Mouse (Mus musculus) cerebellum, adult 2 months (tissue): ENCODE data around the gene Max. TPM values are rescaled to one million over a fixed set of nuclear protein-coding genes. Genes with fewer than 3 reads are reported as not detected.

ENCODE experiments used
- DNase-seq, 2 experiments: peaks; one replicate each; pipeline ENCODE4 v3.0.0; 2021
- H3K27ac ChIP-seq: fragments of 200-500 bp; 2 replicates; pipeline ENCODE4 v1.5.1; 2012; ENCODE audit warnings: low read length, control low read depth, inconsistent platforms; ENCODE audit not compliant: insufficient read depth
- H3K27me3 ChIP-seq: fragments of 200-500 bp; 2 replicates; pipeline ENCODE4 v1.6.1; 2012; ENCODE audit warnings: inconsistent platforms, mild to moderate bottlenecking, low read length, moderate library complexity; ENCODE audit not compliant: control insufficient read depth, insufficient read depth
- H3K4me1 ChIP-seq: fragments of 200-500 bp; 2 replicates; pipeline ENCODE4 v1.6.1; 2011; ENCODE audit warnings: low read length; ENCODE audit not compliant: control insufficient read depth, insufficient read depth
- H3K4me3 ChIP-seq: fragments of 200-500 bp; replicated peaks from 2 replicates; pipeline ENCODE3; 2011; ENCODE audit warnings: mild to moderate bottlenecking, low read depth, low read length, control low read depth; ENCODE audit not compliant: insufficient read depth
- CTCF ChIP-seq: fragments of 200-500 bp; IDR thresholded peaks from 2 replicates; pipeline ENCODE4 v1.5.1; 2011; ENCODE audit warnings: low read depth, mild to moderate bottlenecking, control low read depth, low read length, moderate library complexity, borderline replicate concordance; ENCODE audit not compliant: insufficient read depth
- POLR2A ChIP-seq: fragments of 200-500 bp; IDR thresholded peaks from 2 replicates; pipeline ENCODE4 v1.6.1; 2011; ENCODE audit warnings: low read length, control low read depth, borderline replicate concordance; ENCODE audit not compliant: insufficient read depth
- WGBS: fragments of 180-500 bp; shearing (Covaris S2); methylation state at CpG from one replicate; pipeline ENCODE4 v1.1.7; 2018; 5-methylcytosine and 5-hydroxymethylcytosine counted together
- polyA plus RNA-seq: library from polyadenylated mRNA; depleted of rRNA; stranded (reverse); fragments of >200 nt; gene quantifications from 2 replicates; pipeline ENCODE4 v1.2.3, GENCODE M21; 2012

Gene Max
- polyA plus RNA-seq, 1 experiment, result 90.7 TPM

- 32% methylated on average over 6 of the region's 6 CpGs for WGBS
- no peak overlapping the region for H3K4me3 ChIP-seq
- H3K4me1 ChIP-seq, result peaks cover 27% of the 10 kb centered on the region
- H3K27me3 ChIP-seq, result no peaks in the 10 kb centered on the region
- no peak for DNase-seq
- TF ChIP-seq CTCF (no peak), POLR2A (no peak)
- H3K27ac ChIP-seq, result no peak overlapping the region
Observed at GRCm38 (mm10) chr12:76938013-76938412, 24.0 kb downstream of the Max start.

GRCm38 (mm10) chr12:76936211-76936610, 25.8 kb downstream of the Max start:
- WGBS, result 23% methylated on average over 10 of the region's 10 CpGs
- TF ChIP-seq CTCF (no peak), POLR2A (no peak)
- H3K27me3 ChIP-seq, result no peaks in the 10 kb centered on the region

GRCm38 (mm10) chr12:76934438-76934837, 27.6 kb downstream of the Max start:
- no peak overlapping the region for H3K4me3 ChIP-seq
- TF ChIP-seq CTCF (no peak), POLR2A (no peak)
- no peaks in the 10 kb centered on the region for H3K27me3 ChIP-seq
- H3K4me1 ChIP-seq, result peaks cover 45% of the 10 kb centered on the region
- DNase-seq, result no peak
- H3K27ac ChIP-seq, result no peak overlapping the region
- WGBS, result 83% methylated on average over 3 of the region's 3 CpGs

More at GRCm38 (mm10) chr12:76936211-76936610, 25.8 kb downstream of the Max start:
- DNase-seq, result no peak
- peaks cover 39% of the 10 kb centered on the region for H3K4me1 ChIP-seq
- peak overlapping the region; percentile 37; the same call in 1 of the 2 replicates for H3K27ac ChIP-seq
- H3K4me3 ChIP-seq, result no peak overlapping the region

- DNase-seq, result no peak
- no peak for TF ChIP-seq POLR2A
- TF ChIP-seq CTCF, result no peak
- WGBS, result 26% methylated on average over 6 of the region's 6 CpGs
- no peaks in the 10 kb centered on the region for H3K27me3 ChIP-seq
- peak overlapping the region; percentile 98 for H3K27ac ChIP-seq
- no peak overlapping the region for H3K4me3 ChIP-seq
- H3K4me1 ChIP-seq, result peaks cover 41% of the 10 kb centered on the region
Observed at GRCm38 (mm10) chr12:76932688-76933060, 29.3 kb downstream of the Max start.

- peaks cover 48% of the 10 kb centered on the region for H3K4me1 ChIP-seq
- WGBS, result 12% methylated on average over 14 of the region's 14 CpGs
- peak overlapping the region; percentile 98 for H3K27ac ChIP-seq
- DNase-seq, result peak; percentile 85 to 89
- H3K27me3 ChIP-seq, result no peaks in the 10 kb centered on the region
- no peak overlapping the region for H3K4me3 ChIP-seq
- TF ChIP-seq POLR2A (no peak), CTCF (no peak)
Observed at GRCm38 (mm10) chr12:76931739-76932687, 30.0 kb downstream of the Max start.

- WGBS, result 85% methylated on average over 6 of the region's 6 CpGs
- Histone ChIP-seq H3K4me1 (peaks cover 55% of the 10 kb centered on the region), H3K4me3 (no peak overlapping the region), H3K27me3 (no peaks in the 10 kb centered on the region), H3K27ac (0 out of 2 replicates have a peak overlapping the region, but pooled peaks have one; percentile 20)
- no peak for TF ChIP-seq CTCF
- no peak for TF ChIP-seq POLR2A
- DNase-seq, result no peak
Observed at GRCm38 (mm10) chr12:76930177-76930576, 31.8 kb downstream of the Max start.

GRCm38 (mm10) chr12:76927539-76927938, 34.5 kb downstream of the Max start:
- Histone ChIP-seq H3K27ac (peak overlapping the region; percentile 55; the same call in 1 of the 2 replicates), H3K4me3 (no peak overlapping the region), H3K4me1 (peaks cover 49% of the 10 kb centered on the region), H3K27me3 (no peaks in the 10 kb centered on the region)
- TF ChIP-seq CTCF (no peak), POLR2A (no peak)
- WGBS, result 23% methylated on average over 10 of the region's 10 CpGs
- DNase-seq, result no peak

GRCm38 (mm10) chr12:76927012-76927411, 35.0 kb downstream of the Max start:
- 92% methylated on average over 3 of the region's 3 CpGs for WGBS
- H3K4me1 ChIP-seq, result peaks cover 46% of the 10 kb centered on the region
- TF ChIP-seq POLR2A (no peak), CTCF (no peak)

More at GRCm38 (mm10) chr12:76927012-76927411, 35.0 kb downstream of the Max start:
- Histone ChIP-seq H3K27me3 (no peaks in the 10 kb centered on the region), H3K4me3 (no peak overlapping the region), H3K27ac (peak overlapping the region; percentile 21; the same call in 1 of the 2 replicates)
- no peak for DNase-seq
